Mouse (Mus musculus): ENCODE measurements around the gene Gga2. TPM values are rescaled to one million over a fixed set of nuclear protein-coding genes. Genes with fewer than 3 reads are reported as not detected.
A peak's percentile ranks its signal among the peaks of the same experiment; 100 is the strongest.

The Gga2 gene
- total RNA-seq (2014; rRNA removed) (25.4 and 27.2 TPM in 2 replicates), polyA plus RNA-seq (2015; fragmentation: Nextera tagmentation; extraction: Ambion mirVana) (20.1 and 22.2 TPM in 2 replicates)

- DNase-seq (ENCODE audit: low spot score) (peak; percentile 92), ATAC-seq (ENCODE audit: low FRiP score) (peak; percentile 92)
- Histone ChIP-seq H3K9ac (replicated peaks; ENCODE audit: low read length, poor library complexity, severe bottlenecking) (peak within 1 kb of the TSS; percentile 87), H3K4me2 (ENCODE audit: low read depth, low read length, poor library complexity, severe bottlenecking) (peak within 1 kb of the TSS; percentile 64), H3K27me3 (ENCODE audit: insufficient read depth, low read length) (no peaks in the 10 kb centered on the region), H3K36me3 (ENCODE audit: insufficient read depth, low read length) (no peaks in the 10 kb centered on the region), H3K27ac (ENCODE audit: low read depth, low read length) (peak within 1 kb of the TSS; percentile 94), H3K9me3 (ENCODE audit: low read length) (no peaks in the 10 kb centered on the region), H3K4me1 (ENCODE audit: insufficient read depth, low read length) (peaks cover 14% of the 10 kb centered on the region), H3K4me3 (ENCODE audit: low read depth, low read length) (peak within 1 kb of the TSS; percentile 80)
- TF ChIP-seq CTCF (IDR thresholded peaks at IDR 0.05), result no peak; the same call in 1 of the 2 replicates
- under 1% methylated on average over 44 of the region's 50 CpGs for WGBS
Measured at GRCm38 (mm10) chr7:122020667-122021354, at the start of gene Gga2. Gga2 (minus strand) TSS chr7:122021222.

DNA sequence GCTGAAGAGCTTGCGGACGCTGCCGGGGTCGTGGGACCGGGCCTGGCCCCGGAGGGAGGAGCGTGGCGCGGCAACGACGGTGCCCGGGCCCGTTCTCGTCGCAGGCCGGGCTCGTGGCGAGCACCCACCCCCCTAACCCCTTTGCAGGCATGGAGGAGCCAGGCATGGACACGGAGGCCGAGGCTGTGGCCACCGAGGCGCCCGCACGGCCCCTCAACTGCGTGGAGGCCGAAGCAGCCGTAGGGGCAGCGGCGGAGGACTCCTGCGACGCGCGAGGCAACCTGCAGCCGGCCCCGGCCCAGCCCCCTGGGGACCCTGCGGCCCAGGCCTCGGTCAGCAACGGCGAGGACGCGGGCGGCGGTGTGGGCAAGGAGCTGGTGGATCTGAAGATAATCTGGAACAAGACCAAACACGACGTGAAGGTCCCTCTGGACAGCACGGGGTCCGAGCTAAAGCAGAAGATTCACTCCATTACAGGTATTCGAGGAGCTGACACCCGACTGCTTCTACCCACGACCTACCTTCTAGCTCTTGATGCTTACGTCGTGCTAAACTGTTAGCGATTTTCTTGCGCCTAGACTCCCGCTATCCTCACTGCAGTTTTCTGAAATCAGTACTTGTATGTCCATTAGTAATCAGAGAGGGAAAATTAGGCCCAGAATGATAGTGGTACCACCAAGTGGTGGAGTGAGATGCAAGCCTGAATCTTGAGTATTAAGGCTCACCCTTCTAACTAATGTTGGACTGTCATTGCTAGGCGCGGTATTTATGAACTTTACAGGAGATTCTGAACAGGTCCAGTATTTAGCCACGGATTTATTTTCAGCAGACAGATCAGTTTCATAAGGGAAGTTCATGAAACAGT lies 46.7 kb upstream of the Gga2 start:
- peak overlapping the region; percentile 93 for H3K27ac ChIP-seq (ENCODE audit: low read depth, low read length)
- H3K27me3 ChIP-seq (ENCODE audit: insufficient read depth, low read length), result no peaks in the 10 kb centered on the region
- peak overlapping the region; percentile 96 for H3K9ac ChIP-seq (replicated peaks; ENCODE audit: low read length, poor library complexity, severe bottlenecking)
- TF ChIP-seq CTCF (IDR thresholded peaks at IDR 0.05), result peak; percentile 51
- H3K4me1 ChIP-seq (ENCODE audit: insufficient read depth, low read length), result peaks cover 12% of the 10 kb centered on the region; the same call in 1 of the 2 replicates
- peak overlapping the region; percentile 99 for H3K4me3 ChIP-seq (ENCODE audit: low read depth, low read length)
- WGBS, result 1% methylated on average over 46 of the region's 58 CpGs
- peak overlapping the region; percentile 62 for H3K4me2 ChIP-seq (ENCODE audit: low read depth, low read length, poor library complexity, severe bottlenecking)
- H3K9me3 ChIP-seq (ENCODE audit: low read length), result no peaks in the 10 kb centered on the region
- peak; percentile 7 for DNase-seq (ENCODE audit: low spot score)
- ATAC-seq (ENCODE audit: low FRiP score), result peak; percentile 39
- peaks cover 21% of the 10 kb centered on the region for H3K36me3 ChIP-seq (ENCODE audit: insufficient read depth, low read length)

GRCm38 (mm10) chr7:122066945-122067516 lies 46.0 kb upstream of the Gga2 start, which contains the start of the genes Ubfd1 and Ears2:
Ubfd1 (plus strand) TSS chr7:122067175.
Ears2 (minus strand) TSS chr7:122067263.
- Histone ChIP-seq H3K4me2 (ENCODE audit: low read depth, low read length, poor library complexity, severe bottlenecking) (peak within 1 kb of the TSS; percentile 82), H3K9me3 (ENCODE audit: low read length) (no peaks in the 10 kb centered on the region), H3K4me3 (ENCODE audit: low read depth, low read length) (peak within 1 kb of the TSS; percentile 99), H3K4me1 (ENCODE audit: insufficient read depth, low read length) (peaks cover 12% of the 10 kb centered on the region; the same call in 1 of the 2 replicates), H3K9ac (replicated peaks; ENCODE audit: low read length, poor library complexity, severe bottlenecking) (peak within 1 kb of the TSS; percentile 96), H3K27ac (ENCODE audit: low read depth, low read length) (peak within 1 kb of the TSS; percentile 93), H3K36me3 (ENCODE audit: insufficient read depth, low read length) (peaks cover 15% of the 10 kb centered on the region), H3K27me3 (ENCODE audit: insufficient read depth, low read length) (no peaks in the 10 kb centered on the region)
- WGBS, result under 1% methylated on average over 54 of the region's 60 CpGs
- ATAC-seq (ENCODE audit: low FRiP score), result peak; percentile 97
- peak; percentile 98 for DNase-seq (ENCODE audit: low spot score)
- TF ChIP-seq CTCF (IDR thresholded peaks at IDR 0.05), result peak; percentile 37

- DNase-seq (ENCODE audit: low spot score) (no peak), ATAC-seq (ENCODE audit: low FRiP score) (no peak)
- peaks cover 8% of the 10 kb centered on the region for H3K36me3 ChIP-seq (ENCODE audit: insufficient read depth, low read length)
- peaks cover 12% of the 10 kb centered on the region; the same call in 1 of the 2 replicates for H3K4me1 ChIP-seq (ENCODE audit: insufficient read depth, low read length)
- H3K27ac ChIP-seq (ENCODE audit: low read depth, low read length), result peak overlapping the region; percentile 93
- no peaks in the 10 kb centered on the region for H3K27me3 ChIP-seq (ENCODE audit: insufficient read depth, low read length)
- peak overlapping the region; percentile 99 for H3K4me3 ChIP-seq (ENCODE audit: low read depth, low read length)
- H3K9me3 ChIP-seq (ENCODE audit: low read length), result no peaks in the 10 kb centered on the region
- no peak for TF ChIP-seq CTCF (IDR thresholded peaks at IDR 0.05)
- peak overlapping the region; percentile 82 for H3K4me2 ChIP-seq (ENCODE audit: low read depth, low read length, poor library complexity, severe bottlenecking)
- peak overlapping the region; percentile 96 for H3K9ac ChIP-seq (replicated peaks; ENCODE audit: low read length, poor library complexity, severe bottlenecking)
- WGBS, result 19% methylated on average over 31 of the region's 31 CpGs
Measured at GRCm38 (mm10) chr7:122066102-122066944, 45.3 kb upstream of the Gga2 start.

GRCm38 (mm10) chr7:122065656-122066055 lies 44.6 kb upstream of the Gga2 start:
- no peak overlapping the region for H3K9ac ChIP-seq (replicated peaks; ENCODE audit: low read length, poor library complexity, severe bottlenecking)
- no peak for TF ChIP-seq CTCF (IDR thresholded peaks at IDR 0.05)
- DNase-seq (ENCODE audit: low spot score), result no peak
- H3K9me3 ChIP-seq (ENCODE audit: low read length), result no peaks in the 10 kb centered on the region
- no peak for ATAC-seq (ENCODE audit: low FRiP score)
- H3K4me1 ChIP-seq (ENCODE audit: insufficient read depth, low read length), result peaks cover 12% of the 10 kb centered on the region; the same call in 1 of the 2 replicates
- H3K4me2 ChIP-seq (ENCODE audit: low read depth, low read length, poor library complexity, severe bottlenecking), result no peak overlapping the region; the same call in 1 of the 2 replicates
- 0 out of 2 replicates have a peak overlapping the region, but pooled peaks have one; percentile 99 for H3K4me3 ChIP-seq (ENCODE audit: low read depth, low read length)
- 82% methylated on average over 1 of the region's 1 CpGs for WGBS
- no peak overlapping the region for H3K27ac ChIP-seq (ENCODE audit: low read depth, low read length)
- peaks cover 9% of the 10 kb centered on the region for H3K36me3 ChIP-seq (ENCODE audit: insufficient read depth, low read length)
- H3K27me3 ChIP-seq (ENCODE audit: insufficient read depth, low read length), result no peaks in the 10 kb centered on the region

Data from midbrain, postnatal 0 days (tissue).